Mouse (Mus musculus): ENCODE measurements at regions not wholly inside any gene's neighbourhood (a gene's known extent, or its start where the extent isn't known, plus 50 kb on each side); places are given as distances from the start of the nearest gene placed in this dataset.

DNA sequence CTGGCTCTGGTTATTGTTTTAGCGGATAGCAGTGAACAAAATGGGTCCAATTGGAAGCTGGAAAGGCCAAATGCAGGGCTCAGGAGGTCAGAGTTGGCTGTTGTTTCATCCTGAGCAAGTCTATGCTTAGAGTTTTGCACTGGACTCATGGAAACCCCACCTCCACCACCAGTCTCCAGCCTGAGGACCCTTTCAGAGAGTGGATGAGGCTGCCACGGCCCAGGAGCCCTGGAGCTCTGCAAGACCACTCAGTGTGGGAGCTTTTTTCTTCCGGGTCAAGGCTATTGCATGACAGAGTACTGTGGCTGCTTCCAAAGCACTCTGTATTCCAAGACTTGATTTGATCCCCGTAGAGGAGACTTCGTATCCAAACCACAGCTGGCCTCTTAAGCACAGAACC lies 79.2 kb downstream of the Sox9 start:
- TF ChIP-seq CTCF (conservative IDR thresholded peaks at IDR 0.05 in 1 of 2, IDR thresholded peaks at IDR 0.05 in 1 of 2; ENCODE audit: low read depth in 2 of 2, low read length in 2 of 2) (no peak), RAD21 (IDR thresholded peaks at IDR 0.05; ENCODE audit: low read depth, low read length) (no peak), CHD2 (IDR thresholded peaks at IDR 0.05; ENCODE audit: low read length) (no peak), USF1 (IDR thresholded peaks at IDR 0.05; ENCODE audit: low read depth, low read length) (no peak), POLR2A (IDR thresholded peaks at IDR 0.05; ENCODE audit: low read depth, low read length) (no peak), MYC (IDR thresholded peaks at IDR 0.05; ENCODE audit: low read depth, low read length) (no peak), ZC3H11A (IDR thresholded peaks at IDR 0.05; ENCODE audit: low read depth, low read length) (no peak), ELF1 (IDR thresholded peaks at IDR 0.05; ENCODE audit: low read depth, low read length) (no peak), TCF12 (IDR thresholded peaks at IDR 0.05; ENCODE audit: low read depth, low read length) (no peak), SMC3 (IDR thresholded peaks at IDR 0.05; ENCODE audit: low read depth, low read length) (no peak), JUND (conservative IDR thresholded peaks at IDR 0.05; ENCODE audit: low read depth, low read length) (no peak), NRF1 (IDR thresholded peaks at IDR 0.05; ENCODE audit: low read depth, low read length) (no peak)
